Mouse (Mus musculus) megakaryocyte, embryonic 14.5 days (primary cell): ENCODE data around the gene Abhd18. TPM values are rescaled to one million over a fixed set of nuclear protein-coding genes. Genes with fewer than 3 reads are reported as not detected.
A peak's percentile ranks its signal among the peaks of the same experiment; 100 is the strongest.
"Not testable (repeated sequence)": the region's sequence is repeated elsewhere in the genome, so short reads cannot be mapped to it uniquely, and the experiment has no call there.

Experiments used
- H3K27me3 ChIP-seq: replicated peaks from 2 replicates; pipeline ENCODE3; 2012; ENCODE audit warnings: inconsistent platforms
- H3K36me3 ChIP-seq: replicated peaks from 2 replicates; pipeline ENCODE3; 2012; ENCODE audit warnings: low read length, inconsistent platforms, mixed read lengths
- H3K4me1 ChIP-seq: 2 replicates; pipeline ENCODE4 v1.6.1; 2012; ENCODE audit warnings: inconsistent platforms
- H3K4me3 ChIP-seq: replicated peaks from 2 replicates; pipeline ENCODE3; 2012; ENCODE audit warnings: moderate library complexity, mild to moderate bottlenecking, inconsistent platforms
- H3K9me3 ChIP-seq: 2 replicates; pipeline ENCODE4 v1.6.1; 2012; ENCODE audit warnings: inconsistent platforms
- FLI1 ChIP-seq: IDR thresholded peaks from 2 replicates; pipeline ENCODE4 v1.6.1; 2012; ENCODE audit warnings: low read length, inconsistent platforms, mixed read lengths
- GATA1 ChIP-seq: IDR thresholded peaks from 3 replicates; pipeline ENCODE4 v1.6.1; 2012; ENCODE audit warnings: mixed read lengths, low read length, inconsistent platforms, borderline replicate concordance
- polyA plus RNA-seq: library from polyadenylated mRNA; stranded (reverse); fragments of >175 nt; gene quantifications from 2 replicates; pipeline ENCODE4 v1.2.3, GENCODE M21; 2012; ENCODE audit warnings: low replicate concordance; ENCODE audit not compliant: insufficient read depth

Gene Abhd18
- polyA plus RNA-seq = 0.51 and 1.7 TPM in 2 replicates

- H3K27me3 ChIP-seq, H3K36me3 ChIP-seq, H3K9me3 ChIP-seq, H3K4me1 ChIP-seq: not testable (repeated sequence)
- H3K4me3 ChIP-seq = peak within 1 kb of the TSS; percentile 93
Observed at GRCm38 (mm10) chr3:40846957-40847017, at the start of gene Abhd18. Gene Abhd18, plus strand, starts transcription at chr3:40846970.

GRCm38 (mm10) chr3:40798054-40798453 lies 48.7 kb upstream of the Abhd18 start:
- no peaks in the 10 kb centered on the region for H3K27me3 ChIP-seq
- H3K36me3 ChIP-seq = peaks cover 21% of the 10 kb centered on the region
- TF ChIP-seq FLI1 = no peak
- TF ChIP-seq GATA1 = no peak
- H3K9me3 ChIP-seq = no peaks in the 10 kb centered on the region
- no peak overlapping the region for H3K4me3 ChIP-seq
- peaks cover 30% of the 10 kb centered on the region for H3K4me1 ChIP-seq

- Histone ChIP-seq H3K4me3 (peak overlapping the region; percentile 68), H3K9me3 (no peaks in the 10 kb centered on the region), H3K36me3 (peaks cover 19% of the 10 kb centered on the region), H3K27me3 (no peaks in the 10 kb centered on the region), H3K4me1 (peaks cover 30% of the 10 kb centered on the region)
- no peak for TF ChIP-seq FLI1
- no peak; the same call in 2 of the 3 replicates for TF ChIP-seq GATA1
Observed at GRCm38 (mm10) chr3:40798500-40798899, 48.3 kb upstream of the Abhd18 start.

- peak within 1 kb of the TSS; percentile 100 for H3K4me3 ChIP-seq
- no peak for TF ChIP-seq GATA1
- TF ChIP-seq FLI1 = peak; percentile 93; the same call in 1 of the 2 replicates
- H3K4me1 ChIP-seq = peaks cover 30% of the 10 kb centered on the region
- peaks cover 26% of the 10 kb centered on the region for H3K36me3 ChIP-seq
- no peaks in the 10 kb centered on the region for H3K27me3 ChIP-seq
- no peaks in the 10 kb centered on the region for H3K9me3 ChIP-seq
Observed at GRCm38 (mm10) chr3:40799530-40800372, 47.0 kb upstream of the Abhd18 start, which contains the start of gene Plk4. Gene Plk4, plus strand, starts transcription at chr3:40800019.

- Histone ChIP-seq H3K4me1 (peaks cover 32% of the 10 kb centered on the region), H3K4me3 (peak overlapping the region; percentile 100), H3K27me3 (no peaks in the 10 kb centered on the region), H3K36me3 (peaks cover 30% of the 10 kb centered on the region), H3K9me3 (no peaks in the 10 kb centered on the region)
- no peak for TF ChIP-seq FLI1
- no peak for TF ChIP-seq GATA1
Observed at GRCm38 (mm10) chr3:40800373-40800823, 46.4 kb upstream of the Abhd18 start.

- Histone ChIP-seq H3K4me3 (no peak overlapping the region), H3K27me3 (no peaks in the 10 kb centered on the region), H3K36me3 (peaks cover 74% of the 10 kb centered on the region), H3K4me1 (peaks cover 14% of the 10 kb centered on the region; the same call in 1 of the 2 replicates), H3K9me3 (no peaks in the 10 kb centered on the region)
- no peak for TF ChIP-seq FLI1
- TF ChIP-seq GATA1 = no peak
Observed at GRCm38 (mm10) chr3:40806871-40807270, 39.9 kb upstream of the Abhd18 start.

- peaks cover 84% of the 10 kb centered on the region for H3K36me3 ChIP-seq
- no peak for TF ChIP-seq GATA1
- TF ChIP-seq FLI1 = no peak
- H3K4me1 ChIP-seq = peaks cover 9% of the 10 kb centered on the region; the same call in 1 of the 2 replicates
- no peaks in the 10 kb centered on the region for H3K9me3 ChIP-seq
- no peaks in the 10 kb centered on the region for H3K27me3 ChIP-seq
- no peak overlapping the region for H3K4me3 ChIP-seq
Observed at GRCm38 (mm10) chr3:40808686-40809085, 38.1 kb upstream of the Abhd18 start.

GRCm38 (mm10) chr3:40809894-40810293 lies 36.9 kb upstream of the Abhd18 start:
- TF ChIP-seq GATA1 (no peak), FLI1 (no peak)
- Histone ChIP-seq H3K4me1 (peaks cover 9% of the 10 kb centered on the region; the same call in 1 of the 2 replicates), H3K27me3 (no peaks in the 10 kb centered on the region), H3K4me3 (no peak overlapping the region), H3K9me3 (no peaks in the 10 kb centered on the region), H3K36me3 (peaks cover 88% of the 10 kb centered on the region)

- Histone ChIP-seq H3K36me3 (peaks cover 93% of the 10 kb centered on the region), H3K4me1 (no peaks in the 10 kb centered on the region), H3K9me3 (no peaks in the 10 kb centered on the region), H3K4me3 (no peak overlapping the region), H3K27me3 (no peaks in the 10 kb centered on the region)
- TF ChIP-seq FLI1 (no peak), GATA1 (no peak)
Observed at GRCm38 (mm10) chr3:40813275-40813674, 33.5 kb upstream of the Abhd18 start.

GRCm38 (mm10) chr3:40845521-40845920 lies 1.2 kb upstream of the Abhd18 start:
- not testable (repeated sequence) for H3K36me3 ChIP-seq, H3K9me3 ChIP-seq, H3K4me1 ChIP-seq, H3K27me3 ChIP-seq
- peak overlapping the region; percentile 89 for H3K4me3 ChIP-seq

GRCm38 (mm10) chr3:40846473-40846956 lies 255 bp upstream of the Abhd18 start, which contains the start of gene Mfsd8:
Gene Mfsd8, minus strand, starts transcription at chr3:40846886.
- H3K9me3 ChIP-seq, H3K36me3 ChIP-seq: not testable (repeated sequence)

GRCm38 (mm10) chr3:40847018-40847417 lies 248 bp downstream of the Abhd18 start:
- not testable (repeated sequence) for H3K9me3 ChIP-seq, H3K36me3 ChIP-seq, H3K27me3 ChIP-seq, H3K4me1 ChIP-seq
- H3K4me3 ChIP-seq = peak overlapping the region; percentile 93

More at GRCm38 (mm10) chr3:40846473-40846956, 255 bp upstream of the Abhd18 start, which contains the start of gene Mfsd8:
- H3K4me1 ChIP-seq, H3K27me3 ChIP-seq: not testable (repeated sequence)
- H3K4me3 ChIP-seq = peak within 1 kb of the TSS; percentile 93

- H3K9me3 ChIP-seq, H3K36me3 ChIP-seq, H3K27me3 ChIP-seq, H3K4me1 ChIP-seq, H3K4me3 ChIP-seq: not testable (repeated sequence)
Observed at GRCm38 (mm10) chr3:40847936-40848335, 1.2 kb downstream of the Abhd18 start.

GRCm38 (mm10) chr3:40853123-40853738 lies 6.5 kb downstream of the Abhd18 start:
- H3K36me3 ChIP-seq, H3K4me3 ChIP-seq, H3K4me1 ChIP-seq, H3K9me3 ChIP-seq, H3K27me3 ChIP-seq: not testable (repeated sequence)
